Mouse (Mus musculus) thymus, postnatal 25 days (tissue): Measurements from ENCODE around the gene Fam166b.

ENCODE experiments used
- DNase-seq: peaks from one replicate; pipeline ENCODE4 v3.0.0; 2022

The Fam166b gene

DNA sequence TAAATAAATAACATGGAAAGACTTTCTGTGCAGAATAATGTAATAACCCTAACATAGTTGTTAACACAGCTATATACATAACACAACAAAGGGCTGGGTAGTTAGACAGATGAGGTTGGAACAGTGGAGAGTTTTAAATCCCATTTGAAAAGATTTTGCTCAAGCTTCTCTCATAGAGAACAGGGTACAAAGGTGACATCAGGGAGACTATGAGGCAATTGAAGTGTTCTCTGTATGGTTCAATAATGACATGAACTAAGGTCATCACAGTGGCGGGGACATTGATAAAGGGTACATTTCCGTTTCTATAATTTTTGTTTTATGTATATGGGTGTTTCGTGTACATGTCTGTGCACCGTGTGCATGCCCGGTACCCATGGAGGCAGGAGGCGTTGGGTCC is 49.3 kb downstream of the Fam166b start:
- no peak for DNase-seq
